Mouse (Mus musculus): Measurements from ENCODE around the gene Slc22a17.

- TF ChIP-seq POLR2A (IDR thresholded peaks at IDR 0.05; ENCODE audit: borderline replicate concordance, control insufficient read depth, low read depth, low read length) (no peak), CTCF (IDR thresholded peaks at IDR 0.05; ENCODE audit: control insufficient read depth, insufficient read depth, low read length) (no peak)
These were observed 38.8 kb downstream of the Slc22a17 start for GRCm38 (mm10) chr14:54874165-54874564.

Measured in bone marrow, adult 2 months (tissue).